Mouse (Mus musculus) cortical plate, adult 2 months (tissue): ENCODE measurements around the gene Myo9b.

ENCODE experiments used
- CTCF ChIP-seq: fragments of 200-500 bp; IDR thresholded peaks from 2 replicates; pipeline ENCODE4 v1.5.1; 2011; ENCODE audit warnings: mild to moderate bottlenecking, control low read depth, low read length; ENCODE audit not compliant: insufficient read depth; ENCODE audit errors: extremely low read depth
- POLR2A ChIP-seq: fragments of 200-500 bp; IDR thresholded peaks from 2 replicates; pipeline ENCODE4 v1.6.1; 2011; ENCODE audit warnings: mild to moderate bottlenecking, low read length, control low read depth; ENCODE audit not compliant: insufficient read depth; ENCODE audit errors: extremely low read depth

DNA sequence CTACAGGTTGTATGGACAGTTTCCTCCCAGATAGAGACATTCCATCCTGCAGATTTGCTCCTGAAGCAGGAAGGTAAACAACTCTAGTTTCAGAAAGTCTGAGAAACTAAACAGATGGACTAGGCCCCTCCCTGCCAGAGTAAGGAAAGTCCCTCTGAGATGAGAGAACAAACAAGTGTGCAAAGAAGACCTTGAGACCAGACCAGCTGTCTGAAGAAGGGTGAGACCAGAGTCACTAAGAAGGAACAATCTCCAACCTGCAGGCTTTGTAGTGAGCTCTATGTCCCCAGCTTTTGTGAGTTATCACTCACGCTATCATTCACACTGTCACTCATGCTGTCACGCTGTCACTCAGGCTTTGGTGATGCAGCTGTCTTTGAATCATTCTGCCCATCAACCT lies 119.2 kb downstream of the Myo9b start:
- TF ChIP-seq POLR2A (no peak), CTCF (no peak)
